Mouse (Mus musculus) hindbrain, embryonic 11.5 days (tissue): ENCODE data around the gene Mef2a. TPM values are rescaled to one million over a fixed set of nuclear protein-coding genes. Genes with fewer than 3 reads are reported as not detected.

Experiments used
- ATAC-seq: fragments of 200-750 bp; cut with Nextera tagmentation; 2 replicates; pipeline ENCODE4 v1.8.0; 2017; ENCODE audit warnings: mild to moderate bottlenecking, moderate TSS enrichment, moderate library complexity; ENCODE audit not compliant: low FRiP score
- DNase-seq: peaks from one replicate; pipeline ENCODE4 v3.0.0-alpha.2; 2015; ENCODE audit warnings: low spot score
- H3K27ac ChIP-seq: fragments of 300-500 bp; sonication (generic); 2 replicates; pipeline ENCODE4 v1.5.1; 2014; ENCODE audit warnings: mild to moderate bottlenecking, low read depth, low read length
- H3K27me3 ChIP-seq: fragments of 300-500 bp; sonication (generic); 2 replicates; pipeline ENCODE4 v1.6.1; 2014; ENCODE audit warnings: mild to moderate bottlenecking, low read length, moderate library complexity, mixed read lengths; ENCODE audit not compliant: control insufficient read depth, insufficient read depth
- H3K36me3 ChIP-seq: fragments of 300-500 bp; sonication (generic); 2 replicates; pipeline ENCODE4 v1.6.1; 2014; ENCODE audit warnings: mild to moderate bottlenecking, low read length, moderate library complexity, mixed read lengths; ENCODE audit not compliant: control insufficient read depth, insufficient read depth
- H3K4me1 ChIP-seq: fragments of 300-500 bp; sonication (generic); replicated peaks from 2 replicates; pipeline ENCODE4 v1.6.1; 2014; ENCODE audit warnings: low read length, mixed read lengths; ENCODE audit not compliant: control insufficient read depth, insufficient read depth
- H3K4me2 ChIP-seq: fragments of 300-500 bp; sonication (generic); replicated peaks from 2 replicates; pipeline ENCODE4 v1.6.1; 2014; ENCODE audit warnings: mild to moderate bottlenecking, low read depth, low read length
- H3K4me3 ChIP-seq: fragments of 300-500 bp; sonication (generic); 2 replicates; pipeline ENCODE4 v1.5.1; 2014; ENCODE audit warnings: low read depth, low read length
- H3K9ac ChIP-seq: fragments of 300-500 bp; sonication (generic); 2 replicates; pipeline ENCODE4 v1.6.1; 2014; ENCODE audit warnings: low read depth, low read length
- H3K9me3 ChIP-seq: fragments of 300-500 bp; sonication (generic); 2 replicates; pipeline ENCODE4 v1.6.1; 2016; ENCODE audit warnings: low read length; ENCODE audit not compliant: control insufficient read depth
- WGBS: fragments of 180-500 bp; shearing (Covaris S2); extraction: QIAGEN DNeasy Blood & Tissue Kit; methylation state at CpG from one replicate; pipeline ENCODE4 v1.1.7; 2014; 5-methylcytosine and 5-hydroxymethylcytosine counted together
- polyA plus RNA-seq: library from polyadenylated mRNA; unstranded; fragments of >200 nt; fragmentation: Nextera tagmentation; extraction: Ambion mirVana; gene quantifications from 2 replicates; pipeline ENCODE4 v1.2.1, GENCODE M21; 2014

The Mef2a gene
- polyA plus RNA-seq, 1 experiment from 2014 or later: 32.3 TPM

- Histone ChIP-seq H3K4me3 (no peak overlapping the region), H3K4me2 (no peak overlapping the region)
- no peak for ATAC-seq
Observed at GRCm38 (mm10) chr7:67404176-67404575, 31.5 kb upstream of the Mef2a start.

GRCm38 (mm10) chr7:67402353-67402752 is 29.7 kb upstream of the Mef2a start:
- no peaks in the 10 kb centered on the region for H3K4me1 ChIP-seq
- 64% methylated on average over 7 of the region's 7 CpGs for WGBS
- no peaks in the 10 kb centered on the region for H3K27me3 ChIP-seq
- no peak overlapping the region for H3K27ac ChIP-seq
- H3K9ac ChIP-seq: no peak overlapping the region
- H3K4me3 ChIP-seq: no peak overlapping the region
- ATAC-seq (no peak), DNase-seq (no peak)
- no peak overlapping the region for H3K4me2 ChIP-seq
- no peaks in the 10 kb centered on the region for H3K9me3 ChIP-seq
- no peaks in the 10 kb centered on the region for H3K36me3 ChIP-seq

More at GRCm38 (mm10) chr7:67404176-67404575, 31.5 kb upstream of the Mef2a start:
- Histone ChIP-seq H3K9me3 (no peaks in the 10 kb centered on the region), H3K27me3 (no peaks in the 10 kb centered on the region), H3K27ac (no peak overlapping the region), H3K9ac (no peak overlapping the region), H3K4me1 (no peaks in the 10 kb centered on the region), H3K36me3 (no peaks in the 10 kb centered on the region)
- WGBS: 89% methylated on average over 2 of the region's 2 CpGs
- DNase-seq: no peak

DNA sequence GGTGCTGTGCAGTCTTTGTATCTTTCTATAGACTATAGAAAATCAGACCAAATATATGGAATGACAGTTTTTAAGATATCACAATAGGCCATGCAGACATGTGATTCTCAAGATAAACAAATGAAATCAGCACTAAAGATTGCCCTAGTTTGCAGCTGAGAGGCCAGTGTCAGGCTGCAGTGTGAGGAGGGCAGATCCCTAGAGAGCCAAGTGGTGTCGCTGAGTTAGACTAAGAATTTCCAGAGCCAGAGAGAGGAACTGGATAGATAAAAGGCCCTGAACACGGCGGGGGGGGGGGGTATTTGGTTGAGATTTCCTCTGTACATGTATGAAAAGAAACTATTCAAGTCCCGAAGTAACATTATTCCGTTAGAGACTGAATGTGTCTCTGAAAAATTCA is 28.7 kb upstream of the Mef2a start:
- Histone ChIP-seq H3K4me2 (no peak overlapping the region), H3K9me3 (no peaks in the 10 kb centered on the region), H3K36me3 (no peaks in the 10 kb centered on the region), H3K4me3 (no peak overlapping the region), H3K27ac (no peak overlapping the region), H3K4me1 (no peaks in the 10 kb centered on the region), H3K27me3 (no peaks in the 10 kb centered on the region), H3K9ac (no peak overlapping the region)
- DNase-seq: no peak
- ATAC-seq: no peak
- whole genome bisulfite sequencing: 50% methylated on average over 5 of the region's 5 CpGs

GRCm38 (mm10) chr7:67390760-67391159 is 18.1 kb upstream of the Mef2a start:
- Histone ChIP-seq H3K27ac (no peak overlapping the region), H3K27me3 (no peaks in the 10 kb centered on the region), H3K4me3 (no peak overlapping the region), H3K9me3 (no peaks in the 10 kb centered on the region), H3K9ac (no peak overlapping the region), H3K36me3 (no peaks in the 10 kb centered on the region), H3K4me1 (no peaks in the 10 kb centered on the region), H3K4me2 (no peak overlapping the region)
- DNase-seq (no peak), ATAC-seq (no peak)
- 73% methylated on average over 5 of the region's 5 CpGs for WGBS

- Histone ChIP-seq H3K4me1 (no peaks in the 10 kb centered on the region), H3K36me3 (no peaks in the 10 kb centered on the region), H3K27ac (no peak overlapping the region), H3K4me3 (no peak overlapping the region), H3K4me2 (no peak overlapping the region), H3K9ac (no peak overlapping the region), H3K9me3 (no peaks in the 10 kb centered on the region), H3K27me3 (no peaks in the 10 kb centered on the region)
- DNase-seq (no peak), ATAC-seq (no peak)
- whole genome bisulfite sequencing: 83% methylated on average over 7 of the region's 7 CpGs
Observed at GRCm38 (mm10) chr7:67390095-67390494, 17.4 kb upstream of the Mef2a start.

DNA sequence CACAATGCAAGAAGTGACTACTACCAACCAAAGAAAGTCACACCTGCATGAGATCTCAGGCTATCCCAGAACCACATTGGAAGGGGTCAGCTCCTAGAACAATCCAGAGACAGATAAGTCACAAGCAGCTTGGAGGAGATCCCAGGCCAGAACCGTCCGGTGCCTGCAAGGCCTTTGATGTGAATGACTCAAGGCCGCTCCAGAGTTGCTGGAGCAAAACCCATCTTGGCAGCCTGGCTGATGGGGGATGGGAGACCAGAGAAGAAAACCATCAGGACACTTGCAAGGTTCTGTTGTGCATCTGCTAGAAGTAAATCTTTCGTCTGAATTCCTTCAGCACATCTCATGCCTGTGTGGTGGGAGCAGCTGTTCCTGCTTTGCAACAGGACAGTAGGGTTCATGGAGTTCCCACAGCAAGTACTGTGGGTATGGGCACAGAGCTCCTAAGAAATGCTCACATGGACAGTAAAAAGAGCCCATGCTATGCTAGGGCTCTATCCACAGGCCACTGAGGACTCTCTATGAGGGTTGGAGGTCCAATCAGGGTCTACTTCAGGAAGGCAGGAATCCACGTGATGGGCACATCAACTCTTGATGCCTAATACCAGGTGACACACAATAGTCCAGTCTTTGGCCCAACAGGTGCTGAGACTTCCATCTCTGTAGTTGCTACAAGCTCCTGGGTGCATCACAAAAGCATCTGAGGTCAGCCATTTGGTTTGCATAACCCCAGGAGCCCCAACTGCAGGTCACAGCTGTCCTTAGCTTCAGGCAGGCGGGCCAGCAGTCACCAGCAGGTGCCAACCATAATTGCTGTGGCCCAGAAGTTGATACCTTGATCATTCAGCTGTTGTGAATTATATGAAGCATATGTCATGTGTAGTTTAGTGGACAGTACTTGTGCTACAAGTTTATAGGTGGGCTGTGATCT is 12.5 kb upstream of the Mef2a start:
- no peak overlapping the region for H3K27ac ChIP-seq
- H3K36me3 ChIP-seq: no peaks in the 10 kb centered on the region
- H3K4me3 ChIP-seq: no peak overlapping the region
- WGBS: 80% methylated on average over 6 of the region's 6 CpGs
- H3K27me3 ChIP-seq: no peaks in the 10 kb centered on the region
- no peak overlapping the region for H3K9ac ChIP-seq
- no peak for DNase-seq
- no peaks in the 10 kb centered on the region for H3K4me1 ChIP-seq
- H3K4me2 ChIP-seq: no peak overlapping the region
- no peaks in the 10 kb centered on the region for H3K9me3 ChIP-seq
- ATAC-seq: no peak

DNA sequence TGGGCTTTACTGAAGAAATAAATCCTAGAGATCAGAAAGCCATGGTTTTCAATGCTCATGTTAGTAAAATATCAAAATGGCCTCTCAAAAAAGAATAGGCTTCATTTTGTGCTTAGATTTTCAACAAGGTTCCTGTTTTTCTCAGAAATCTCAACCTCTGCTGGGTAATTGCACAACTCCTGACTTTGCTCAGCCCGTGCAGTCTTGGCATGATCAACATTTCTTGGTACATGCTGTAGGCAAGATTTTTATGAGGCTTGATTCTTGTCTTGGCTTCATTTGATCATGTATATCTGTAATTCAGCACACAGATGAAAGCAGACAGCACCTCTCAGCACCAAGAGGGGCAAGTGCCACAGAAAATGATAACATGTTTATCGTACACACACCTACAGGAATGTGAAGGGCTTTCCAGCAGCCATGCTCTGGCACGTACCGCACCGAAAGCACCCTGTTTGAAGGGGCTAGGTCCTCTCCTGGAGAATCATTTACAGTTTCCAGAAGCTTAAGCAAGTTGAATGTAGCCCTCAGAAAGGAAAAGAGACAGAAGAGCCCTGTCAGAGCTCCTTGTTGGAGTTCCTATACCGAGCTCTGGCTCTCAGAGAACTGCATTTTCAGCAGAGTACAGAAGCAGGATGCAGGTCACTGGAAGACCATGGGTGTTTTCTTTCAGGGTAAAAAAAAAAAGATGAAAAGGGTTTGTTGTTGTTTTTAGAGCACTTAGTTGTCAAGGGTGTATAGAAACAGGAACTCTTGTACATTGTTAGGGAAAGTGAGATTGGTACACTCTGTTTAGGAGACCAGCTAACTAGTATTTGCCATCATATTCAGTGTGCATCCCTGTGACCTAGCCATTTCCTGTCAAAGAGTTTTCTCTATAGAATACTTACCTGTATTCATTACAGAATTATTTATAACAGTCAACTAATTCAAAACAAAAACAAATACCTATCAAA is 7.8 kb upstream of the Mef2a start:
- Histone ChIP-seq H3K27ac (no peak overlapping the region), H3K9me3 (no peaks in the 10 kb centered on the region), H3K4me3 (no peak overlapping the region), H3K4me1 (no peaks in the 10 kb centered on the region), H3K36me3 (no peaks in the 10 kb centered on the region), H3K4me2 (no peak overlapping the region), H3K27me3 (no peaks in the 10 kb centered on the region), H3K9ac (no peak overlapping the region)
- DNase-seq: no peak
- no peak for ATAC-seq
- WGBS: 86% methylated on average over 6 of the region's 6 CpGs

DNA sequence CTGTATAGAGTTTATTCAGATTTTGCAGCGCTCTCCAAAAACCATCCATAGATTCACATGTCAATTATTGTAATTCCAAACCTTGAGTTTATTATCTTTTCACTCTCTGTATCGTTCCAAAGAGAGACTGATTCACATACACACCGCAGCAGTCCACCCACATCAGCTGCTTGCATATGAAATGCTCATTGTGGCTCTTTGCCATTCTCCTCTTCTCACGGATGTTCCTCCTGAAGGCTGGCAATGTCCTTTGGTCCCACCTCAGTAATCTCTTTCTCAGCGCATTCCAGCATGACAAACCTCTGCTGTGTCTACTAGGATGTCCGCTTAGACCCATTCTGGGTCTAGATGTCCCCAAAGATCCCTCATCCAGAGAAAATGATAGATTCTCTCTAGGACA is 4.1 kb upstream of the Mef2a start:
- DNase-seq (no peak), ATAC-seq (no peak)
- Histone ChIP-seq H3K4me3 (no peak overlapping the region), H3K27ac (no peak overlapping the region), H3K9me3 (no peaks in the 10 kb centered on the region), H3K36me3 (no peaks in the 10 kb centered on the region), H3K4me2 (no peak overlapping the region), H3K4me1 (no peaks in the 10 kb centered on the region; the same call in 1 of the 2 replicates), H3K27me3 (no peaks in the 10 kb centered on the region), H3K9ac (no peak overlapping the region)
- 85% methylated on average over 6 of the region's 6 CpGs for WGBS
